Mouse (Mus musculus) heart, postnatal 0 days (tissue): ENCODE measurements at regions not wholly inside any gene's neighbourhood (a gene's known extent, or its start where the extent isn't known, plus 50 kb on each side); places are given as distances from the start of the nearest gene placed in this dataset.

Experiments used
- CTCF ChIP-seq: IDR thresholded peaks from 2 replicates; pipeline ENCODE4 v1.5.1; 2016; ENCODE audit warnings: antibody characterized with exemption, control low read depth, low read depth
- EP300 ChIP-seq: IDR thresholded peaks from 2 replicates; pipeline ENCODE4 v1.6.1; 2016; ENCODE audit warnings: antibody characterized with exemption, low read depth

GRCm38 (mm10) chr5:148689297-148689696 lies 136.7 kb upstream of the Ubl3 start:
- TF ChIP-seq EP300 (no peak), CTCF (no peak)
